Mouse (Mus musculus): ENCODE data around the gene Sgms1. TPM values are rescaled to one million over a fixed set of nuclear protein-coding genes. Genes with fewer than 3 reads are reported as not detected.
A peak's percentile ranks its signal among the peaks of the same experiment; 100 is the strongest.

The Sgms1 gene
- polyA plus RNA-seq, 1 experiment from 2014 or later: 31.4 TPM

GRCm38 (mm10) chr19:32262805-32263572, 126.5 kb downstream of the Sgms1 start:
- Histone ChIP-seq H3K27me3 (replicated peaks; ENCODE audit: control insufficient read depth, insufficient read depth, low read length) (no peaks in the 10 kb centered on the region), H3K4me1 (replicated peaks; ENCODE audit: control insufficient read depth, insufficient read depth, low read length) (peaks cover 29% of the 10 kb centered on the region), H3K36me3 (ENCODE audit: control insufficient read depth, insufficient read depth, low read length) (no peaks in the 10 kb centered on the region), H3K27ac (ENCODE audit: low read depth, low read length) (no peak overlapping the region), H3K4me3 (ENCODE audit: low read depth, low read length) (no peak overlapping the region), H3K4me2 (no peak overlapping the region), H3K9me3 (ENCODE audit: control insufficient read depth, low read length) (no peaks in the 10 kb centered on the region), H3K9ac (ENCODE audit: low read depth, low read length) (no peak overlapping the region)
- DNase-seq (ENCODE audit: low spot score): no peak
- ATAC-seq (replicated peaks; ENCODE audit: low FRiP score): no peak
- 91% methylated on average over 10 of the region's 10 CpGs for WGBS

DNA sequence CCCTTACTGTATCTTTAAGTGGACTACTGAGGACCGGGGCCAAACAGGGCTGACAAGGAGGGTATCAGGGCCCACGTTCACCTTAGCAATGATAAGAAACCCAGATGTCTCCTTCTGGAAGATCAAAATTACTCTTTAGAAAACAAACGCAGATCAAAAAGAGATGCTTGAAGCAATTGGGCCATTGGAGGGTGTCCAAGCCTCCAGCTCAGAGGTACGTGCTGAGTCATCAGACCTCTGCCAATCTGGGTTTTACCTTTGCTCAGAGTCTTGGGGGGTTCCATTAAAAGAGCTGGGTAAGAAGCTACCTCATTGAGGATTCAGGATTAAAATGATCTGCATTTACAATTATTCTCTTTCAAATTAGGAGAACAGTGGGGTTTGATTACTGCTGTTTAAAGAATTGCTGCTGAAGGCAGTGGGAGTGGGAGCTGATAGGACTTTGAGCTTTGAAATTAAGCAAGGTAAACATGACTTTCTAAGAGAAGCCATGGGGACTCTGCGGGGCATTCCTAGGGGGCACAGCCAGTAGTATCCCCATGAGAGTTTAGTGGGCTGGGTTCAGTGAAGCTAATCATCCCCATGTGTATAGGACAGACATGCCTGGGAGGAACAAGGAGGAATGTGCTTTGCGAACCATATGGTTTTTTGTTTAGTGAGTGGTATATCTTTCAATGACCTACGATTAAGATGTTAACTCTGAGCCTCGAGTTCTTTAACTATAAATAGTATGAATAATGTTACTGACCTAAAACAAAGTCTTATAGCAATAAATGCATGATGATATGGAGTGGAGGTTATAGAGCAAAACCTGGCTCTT, 128.4 kb downstream of the Sgms1 start:
- H3K9me3 ChIP-seq (ENCODE audit: control insufficient read depth, low read length): no peaks in the 10 kb centered on the region
- H3K27me3 ChIP-seq (replicated peaks; ENCODE audit: control insufficient read depth, insufficient read depth, low read length): no peaks in the 10 kb centered on the region
- ATAC-seq (replicated peaks; ENCODE audit: low FRiP score): no peak
- H3K4me2 ChIP-seq: no peak overlapping the region
- no peaks in the 10 kb centered on the region for H3K36me3 ChIP-seq (ENCODE audit: control insufficient read depth, insufficient read depth, low read length)
- WGBS: 62% methylated on average over 8 of the region's 8 CpGs
- no peak overlapping the region for H3K9ac ChIP-seq (ENCODE audit: low read depth, low read length)
- no peak overlapping the region for H3K27ac ChIP-seq (ENCODE audit: low read depth, low read length)
- H3K4me1 ChIP-seq (replicated peaks; ENCODE audit: control insufficient read depth, insufficient read depth, low read length): peaks cover 37% of the 10 kb centered on the region
- DNase-seq (ENCODE audit: low spot score): no peak
- no peak overlapping the region for H3K4me3 ChIP-seq (ENCODE audit: low read depth, low read length)

GRCm38 (mm10) chr19:32259830-32260229, 129.7 kb downstream of the Sgms1 start:
- H3K27ac ChIP-seq (ENCODE audit: low read depth, low read length): no peak overlapping the region
- DNase-seq (ENCODE audit: low spot score) (no peak), ATAC-seq (replicated peaks; ENCODE audit: low FRiP score) (no peak)
- WGBS: 83% methylated on average over 2 of the region's 2 CpGs
- no peaks in the 10 kb centered on the region for H3K27me3 ChIP-seq (replicated peaks; ENCODE audit: control insufficient read depth, insufficient read depth, low read length)
- no peaks in the 10 kb centered on the region for H3K9me3 ChIP-seq (ENCODE audit: control insufficient read depth, low read length)
- H3K4me3 ChIP-seq (ENCODE audit: low read depth, low read length): no peak overlapping the region
- no peak overlapping the region for H3K9ac ChIP-seq (ENCODE audit: low read depth, low read length)
- peaks cover 48% of the 10 kb centered on the region for H3K4me1 ChIP-seq (replicated peaks; ENCODE audit: control insufficient read depth, insufficient read depth, low read length)
- no peak overlapping the region for H3K4me2 ChIP-seq
- H3K36me3 ChIP-seq (ENCODE audit: control insufficient read depth, insufficient read depth, low read length): no peaks in the 10 kb centered on the region

DNA sequence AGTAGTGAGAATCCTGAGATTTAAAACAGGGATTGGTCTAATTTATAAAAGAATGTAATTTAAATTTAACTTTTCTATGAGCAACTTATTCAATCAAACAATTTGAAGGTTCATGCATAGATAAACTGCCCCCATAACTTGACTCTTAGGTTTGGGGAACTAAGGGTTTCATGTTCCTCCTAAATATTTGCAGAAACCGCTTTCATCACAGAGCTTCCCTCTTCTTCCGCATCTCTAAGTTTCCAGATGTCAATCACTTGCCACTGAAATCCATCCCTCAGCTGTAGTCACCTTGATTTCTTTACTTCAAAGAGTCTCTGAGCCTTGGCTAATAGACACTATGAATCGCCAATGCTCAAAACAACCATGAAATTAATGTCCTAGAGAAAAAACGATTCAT, 130.5 kb downstream of the Sgms1 start:
- no peak overlapping the region for H3K4me2 ChIP-seq
- no peak for DNase-seq (ENCODE audit: low spot score)
- no peaks in the 10 kb centered on the region for H3K36me3 ChIP-seq (ENCODE audit: control insufficient read depth, insufficient read depth, low read length)
- no peak for ATAC-seq (replicated peaks; ENCODE audit: low FRiP score)
- H3K9me3 ChIP-seq (ENCODE audit: control insufficient read depth, low read length): no peaks in the 10 kb centered on the region
- H3K4me1 ChIP-seq (replicated peaks; ENCODE audit: control insufficient read depth, insufficient read depth, low read length): peaks cover 49% of the 10 kb centered on the region
- no peak overlapping the region for H3K4me3 ChIP-seq (ENCODE audit: low read depth, low read length)
- 87% methylated on average over 4 of the region's 4 CpGs for WGBS
- no peak overlapping the region for H3K9ac ChIP-seq (ENCODE audit: low read depth, low read length)
- no peak overlapping the region for H3K27ac ChIP-seq (ENCODE audit: low read depth, low read length)
- H3K27me3 ChIP-seq (replicated peaks; ENCODE audit: control insufficient read depth, insufficient read depth, low read length): no peaks in the 10 kb centered on the region

DNA sequence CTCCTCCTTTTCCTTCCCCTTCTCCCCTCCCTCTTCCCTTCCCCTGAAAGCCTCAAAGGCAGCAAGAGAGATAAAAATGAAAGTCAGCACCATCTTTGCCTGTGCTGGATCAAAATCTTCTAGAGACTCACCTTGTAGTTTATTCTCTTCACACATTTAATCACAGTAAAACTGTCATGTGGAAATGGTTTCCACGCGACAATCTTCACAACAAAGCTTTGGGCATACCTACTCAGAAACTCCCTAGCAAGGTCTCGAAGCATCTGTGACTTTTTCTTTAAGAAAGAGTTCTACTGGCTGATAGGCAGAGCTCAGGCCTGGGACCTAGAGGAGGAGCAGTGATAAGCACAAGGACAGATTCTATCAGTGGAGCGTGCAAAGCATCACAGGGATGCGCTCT, 131.4 kb downstream of the Sgms1 start:
- no peaks in the 10 kb centered on the region for H3K9me3 ChIP-seq (ENCODE audit: control insufficient read depth, low read length)
- DNase-seq (ENCODE audit: low spot score): no peak
- no peaks in the 10 kb centered on the region for H3K36me3 ChIP-seq (ENCODE audit: control insufficient read depth, insufficient read depth, low read length)
- no peak overlapping the region for H3K27ac ChIP-seq (ENCODE audit: low read depth, low read length)
- 33% methylated on average over 5 of the region's 5 CpGs for WGBS
- H3K9ac ChIP-seq (ENCODE audit: low read depth, low read length): no peak overlapping the region
- peak overlapping the region; percentile 18 for H3K4me2 ChIP-seq
- no peak for ATAC-seq (replicated peaks; ENCODE audit: low FRiP score)
- peaks cover 49% of the 10 kb centered on the region for H3K4me1 ChIP-seq (replicated peaks; ENCODE audit: control insufficient read depth, insufficient read depth, low read length)
- H3K27me3 ChIP-seq (replicated peaks; ENCODE audit: control insufficient read depth, insufficient read depth, low read length): no peaks in the 10 kb centered on the region
- no peak overlapping the region for H3K4me3 ChIP-seq (ENCODE audit: low read depth, low read length)

- DNase-seq (ENCODE audit: low spot score) (no peak), ATAC-seq (replicated peaks; ENCODE audit: low FRiP score) (no peak)
- H3K4me3 ChIP-seq (ENCODE audit: low read depth, low read length): no peak overlapping the region
- H3K9ac ChIP-seq (ENCODE audit: low read depth, low read length): no peak overlapping the region
- no peaks in the 10 kb centered on the region for H3K27me3 ChIP-seq (replicated peaks; ENCODE audit: control insufficient read depth, insufficient read depth, low read length)
- no peaks in the 10 kb centered on the region for H3K9me3 ChIP-seq (ENCODE audit: control insufficient read depth, low read length)
- WGBS: 65% methylated on average over 3 of the region's 3 CpGs
- no peak overlapping the region for H3K4me2 ChIP-seq
- no peaks in the 10 kb centered on the region for H3K36me3 ChIP-seq (ENCODE audit: control insufficient read depth, insufficient read depth, low read length)
- no peak overlapping the region for H3K27ac ChIP-seq (ENCODE audit: low read depth, low read length)
- H3K4me1 ChIP-seq (replicated peaks; ENCODE audit: control insufficient read depth, insufficient read depth, low read length): peaks cover 54% of the 10 kb centered on the region
These were observed 131.9 kb downstream of the Sgms1 start for GRCm38 (mm10) chr19:32257616-32258015.

DNA sequence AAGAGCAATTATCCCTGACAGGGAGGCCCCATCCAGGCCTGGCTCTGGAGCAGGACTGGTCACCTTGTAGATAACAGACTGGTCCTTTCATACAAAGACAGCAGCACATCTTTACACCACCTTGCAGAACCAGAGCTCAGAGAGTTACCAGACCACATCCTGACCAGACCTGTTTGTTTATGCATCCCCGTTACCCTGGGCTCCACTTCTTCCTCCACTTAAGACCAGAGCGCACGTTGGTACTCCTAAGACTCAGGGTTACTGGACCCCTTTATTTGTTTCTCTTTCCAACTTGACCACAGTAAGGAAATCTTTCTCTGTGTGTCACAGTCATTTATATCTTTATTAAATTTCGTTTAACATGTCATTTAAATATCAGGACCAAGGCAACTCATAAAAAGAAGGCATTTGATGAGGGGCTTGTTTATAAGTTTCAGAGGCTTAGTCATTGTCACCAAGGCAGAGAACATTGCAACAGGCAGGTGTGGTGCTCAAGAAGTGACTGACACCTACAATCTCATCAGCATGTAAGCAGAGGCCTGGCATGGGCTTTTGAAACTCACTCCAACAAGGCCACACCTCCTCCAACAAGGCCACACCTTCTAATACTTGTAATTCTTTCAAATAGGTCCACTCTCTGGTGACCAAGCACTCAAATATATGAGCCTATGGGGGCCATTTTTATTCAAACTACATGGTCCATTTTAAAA, 132.7 kb downstream of the Sgms1 start:
- no peak for ATAC-seq (replicated peaks; ENCODE audit: low FRiP score)

GRCm38 (mm10) chr19:32255429-32256185, 133.9 kb downstream of the Sgms1 start:
- Histone ChIP-seq H3K36me3 (ENCODE audit: control insufficient read depth, insufficient read depth, low read length) (no peaks in the 10 kb centered on the region), H3K27me3 (replicated peaks; ENCODE audit: control insufficient read depth, insufficient read depth, low read length) (no peaks in the 10 kb centered on the region), H3K9me3 (ENCODE audit: control insufficient read depth, low read length) (no peaks in the 10 kb centered on the region), H3K4me3 (ENCODE audit: low read depth, low read length) (no peak overlapping the region), H3K4me2 (no peak overlapping the region; the same call in 1 of the 2 replicates), H3K4me1 (replicated peaks; ENCODE audit: control insufficient read depth, insufficient read depth, low read length) (peaks cover 56% of the 10 kb centered on the region), H3K27ac (ENCODE audit: low read depth, low read length) (peak overlapping the region; percentile 48; the same call in 1 of the 2 replicates), H3K9ac (ENCODE audit: low read depth, low read length) (no peak overlapping the region)
- ATAC-seq (replicated peaks; ENCODE audit: low FRiP score): 0 out of 2 replicates have a peak, but pooled peaks have one; percentile 46
- no peak for DNase-seq (ENCODE audit: low spot score)
- 46% methylated on average over 6 of the region's 6 CpGs for WGBS

More for the DNA sequence above, 132.7 kb downstream of the Sgms1 start:
- Histone ChIP-seq H3K27me3 (replicated peaks; ENCODE audit: control insufficient read depth, insufficient read depth, low read length) (no peaks in the 10 kb centered on the region), H3K9ac (ENCODE audit: low read depth, low read length) (no peak overlapping the region), H3K4me3 (ENCODE audit: low read depth, low read length) (no peak overlapping the region), H3K27ac (ENCODE audit: low read depth, low read length) (no peak overlapping the region; the same call in 1 of the 2 replicates), H3K4me2 (no peak overlapping the region), H3K4me1 (replicated peaks; ENCODE audit: control insufficient read depth, insufficient read depth, low read length) (peaks cover 59% of the 10 kb centered on the region), H3K36me3 (ENCODE audit: control insufficient read depth, insufficient read depth, low read length) (no peaks in the 10 kb centered on the region), H3K9me3 (ENCODE audit: control insufficient read depth, low read length) (no peaks in the 10 kb centered on the region)
- WGBS: 69% methylated on average over 4 of the region's 4 CpGs
- DNase-seq (ENCODE audit: low spot score): no peak

All from liver, embryonic 11.5 days (tissue).